Mouse (Mus musculus) WW6 (cell line): ENCODE data around the gene Sync.

Experiments
- DNase-seq: peaks from one replicate; pipeline ENCODE4 v3.0.0-alpha.2; 2013; ENCODE audit warnings: low read depth, low spot score

Sync gene

GRCm38 (mm10) chr4:129261196-129261595 lies 26.2 kb upstream of the Sync start, which contains the start of gene C77080:
C77080 (minus strand) TSS chr4:129261404.
- DNase-seq = no peak

GRCm38 (mm10) chr4:129263225-129264021 lies 24.0 kb upstream of the Sync start:
- DNase-seq = no peak

- DNase-seq = no peak
These were observed 21.2 kb upstream of the Sync start for GRCm38 (mm10) chr4:129266191-129266590.

- DNase-seq = no peak
These were observed 20.6 kb upstream of the Sync start for GRCm38 (mm10) chr4:129266821-129267220.

- DNase-seq = no peak
These were observed 18.7 kb upstream of the Sync start for GRCm38 (mm10) chr4:129268698-129269097.

- DNase-seq = peak; percentile 69
These were observed 15.2 kb upstream of the Sync start for GRCm38 (mm10) chr4:129271991-129272755.

- DNase-seq = no peak
These were observed 14.7 kb upstream of the Sync start for GRCm38 (mm10) chr4:129272756-129273046.

GRCm38 (mm10) chr4:129276453-129276865 lies 11.0 kb upstream of the Sync start:
- peak; percentile 81 for DNase-seq

- DNase-seq = no peak
These were observed 4.6 kb upstream of the Sync start for GRCm38 (mm10) chr4:129282786-129283185.

- DNase-seq = no peak
These were observed 4.2 kb upstream of the Sync start for GRCm38 (mm10) chr4:129283226-129283625.

- DNase-seq = no peak
These were observed 2.7 kb upstream of the Sync start for GRCm38 (mm10) chr4:129284685-129285084.

GRCm38 (mm10) chr4:129286001-129286682 lies 1.3 kb upstream of the Sync start:
- no peak for DNase-seq

- no peak for DNase-seq
These were observed 540 bp upstream of the Sync start for GRCm38 (mm10) chr4:129286683-129287471.

GRCm38 (mm10) chr4:129288067-129288466 lies 650 bp downstream of the Sync start:
- no peak for DNase-seq

- no peak for DNase-seq
These were observed 2.3 kb downstream of the Sync start for GRCm38 (mm10) chr4:129289671-129290070.

- DNase-seq = no peak
These were observed 5.4 kb downstream of the Sync start for GRCm38 (mm10) chr4:129292831-129293230.

GRCm38 (mm10) chr4:129293702-129294101 lies 6.3 kb downstream of the Sync start:
- no peak for DNase-seq

- no peak for DNase-seq
These were observed 7.8 kb downstream of the Sync start for GRCm38 (mm10) chr4:129295188-129295587.

GRCm38 (mm10) chr4:129296066-129296465 lies 8.6 kb downstream of the Sync start:
- DNase-seq = no peak

- DNase-seq = no peak
These were observed 10.3 kb downstream of the Sync start for GRCm38 (mm10) chr4:129297724-129298123.

- DNase-seq = no peak
These were observed 11.7 kb downstream of the Sync start for GRCm38 (mm10) chr4:129299121-129299520.

GRCm38 (mm10) chr4:129303401-129303800 lies 16.0 kb downstream of the Sync start:
- no peak for DNase-seq
